Mouse (Mus musculus): ENCODE results near the gene Mss51.

Mss51 gene

DNA sequence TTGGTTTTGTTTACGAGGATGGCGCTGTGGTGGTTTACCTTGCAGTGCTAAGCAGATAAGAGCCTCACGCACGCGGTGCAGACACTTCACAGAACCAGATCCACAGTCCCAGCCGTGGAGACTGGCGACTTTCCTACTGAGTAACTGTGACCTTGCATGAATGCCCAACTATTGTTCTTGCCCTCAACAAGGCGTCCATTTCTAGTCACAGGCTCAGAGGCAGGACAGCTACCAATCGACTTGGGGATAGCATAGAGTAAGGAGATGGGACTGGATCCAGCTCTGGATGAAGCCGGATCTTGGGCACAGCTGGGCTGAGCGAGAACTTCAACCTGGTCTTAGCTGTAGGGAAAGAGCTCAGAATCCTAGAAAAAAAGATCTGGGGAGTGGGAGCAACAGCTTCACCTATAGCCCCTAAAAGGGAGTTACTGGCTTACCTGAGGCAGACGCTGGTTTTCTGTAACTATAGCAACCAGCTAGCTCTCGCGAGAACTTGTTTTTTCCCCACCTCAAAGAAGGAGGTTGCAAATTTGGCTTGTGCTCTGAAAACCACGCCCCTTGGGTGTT, 44.9 kb downstream of the Mss51 start, which contains the start of gene Cfap70:
Gene Cfap70 (minus strand): TSS at position 462 of the 567 bp plus-strand sequence.
- DNase-seq (ENCODE audit: low read depth in 2 of 2, low spot score in 2 of 2): peak; percentile 17 to 51

DNA sequence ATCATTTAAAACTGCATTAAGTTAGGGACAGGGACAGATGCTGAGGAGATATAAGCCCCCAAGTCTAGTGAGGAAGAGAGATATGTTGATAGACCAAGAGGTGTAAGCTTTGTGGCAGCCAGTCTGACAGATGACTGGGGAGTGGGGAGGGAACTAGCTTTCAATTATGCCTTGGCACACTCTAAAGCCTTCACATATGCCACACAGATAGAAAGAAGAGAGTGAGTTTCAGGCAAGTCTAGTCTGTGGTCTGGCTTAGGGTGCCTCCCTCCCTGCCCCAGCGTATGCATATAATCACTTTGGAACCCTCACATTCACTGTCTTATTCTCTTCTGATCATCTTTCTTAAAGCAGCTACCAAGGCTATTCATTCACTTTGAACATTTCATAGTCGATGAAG, 45.4 kb downstream of the Mss51 start:
- DNase-seq (ENCODE audit: low read depth in 2 of 2, low spot score in 2 of 2): no peak

- no peak for DNase-seq (ENCODE audit: low read depth in 2 of 2, low spot score in 2 of 2)
These were observed 49.5 kb downstream of the Mss51 start for GRCm38 (mm10) chr14:20447209-20447608.

GRCm38 (mm10) chr14:20442252-20442651, 54.4 kb downstream of the Mss51 start:
- DNase-seq (ENCODE audit: low read depth in 2 of 2, low spot score in 2 of 2): no peak

- DNase-seq (ENCODE audit: low read depth in 2 of 2, low spot score in 2 of 2): no peak
These were observed 59.7 kb downstream of the Mss51 start for GRCm38 (mm10) chr14:20436976-20437375.

Measured in CD8-positive naive resting alpha-beta T cell, adult 2 months (primary cell).